25 mouse cellular contexts compared by ENCODE assay signal in the genomic region with DNA sequence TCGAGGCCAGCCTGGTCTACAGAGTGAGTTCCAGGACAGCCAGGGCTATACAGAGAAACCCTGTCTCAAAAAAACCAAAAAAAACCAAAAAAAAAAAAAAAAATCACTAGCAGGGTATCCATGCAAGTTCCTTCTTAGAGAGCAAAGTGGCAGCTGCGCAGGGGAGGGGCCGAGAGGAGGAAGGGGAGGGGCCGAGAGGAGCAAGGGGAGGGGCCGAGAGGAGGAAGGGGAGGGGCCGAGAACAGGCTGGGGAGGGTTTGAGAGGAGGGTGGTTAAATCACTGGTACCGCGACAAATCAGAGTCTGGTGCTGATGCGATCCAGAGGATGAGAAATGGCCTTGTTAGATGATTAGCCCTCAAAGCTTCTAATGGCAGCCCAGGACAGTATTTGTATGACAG. TPM values are rescaled to one million over a fixed set of nuclear protein-coding genes. Genes with fewer than 3 reads are reported as not detected.
"Had no signal": no experiment of that assay in that cellular context is flagged by ENCODE, and none has a peak within 500 bp of the region (broad histone marks: within the 10 kb centered on the region; RNA-seq: fewer than 3 reads in every experiment).

No protein-coding gene starts in this region.

- H3K9ac ChIP-seq: heart, embryonic 13.5 days; heart, embryonic 15.5 days; hindbrain, embryonic 13.5 days; hindbrain, embryonic 15.5 days; limb, embryonic 13.5 days; limb, embryonic 15.5 days; liver, embryonic 12.5 days; liver, embryonic 14.5 days had no signal

- H3K9me3 ChIP-seq: heart, embryonic 13.5 days; heart, embryonic 15.5 days; hindbrain, embryonic 13.5 days; hindbrain, embryonic 15.5 days; limb, embryonic 13.5 days; limb, embryonic 15.5 days; liver, embryonic 12.5 days had no signal

- H3K4me1 ChIP-seq: heart, embryonic 13.5 days; heart, embryonic 15.5 days; limb, embryonic 13.5 days; limb, embryonic 15.5 days; liver, embryonic 12.5 days had no signal

- ATAC-seq: hindbrain, postnatal 0 days; intestine, embryonic 16.5 days; liver, embryonic 12.5 days had no signal

- H3K27me3 ChIP-seq: heart, embryonic 13.5 days; heart, embryonic 15.5 days; hindbrain, embryonic 13.5 days; hindbrain, embryonic 15.5 days; limb, embryonic 13.5 days; limb, embryonic 15.5 days; liver, embryonic 12.5 days had no signal

- H3K4me3 ChIP-seq: heart, adult 2 months; heart, embryonic 13.5 days; heart, embryonic 15.5 days; hindbrain, embryonic 13.5 days; hindbrain, embryonic 15.5 days; layer of hippocampus, adult 2 months; limb, embryonic 13.5 days; limb, embryonic 15.5 days; liver, embryonic 12.5 days had no signal

- H3K27ac ChIP-seq: heart, adult 2 months; heart, embryonic 13.5 days; heart, embryonic 15.5 days; hindbrain, embryonic 13.5 days; hindbrain, embryonic 15.5 days; hindbrain, postnatal 0 days; layer of hippocampus, adult 2 months; limb, embryonic 13.5 days; limb, embryonic 15.5 days; liver, embryonic 12.5 days; liver, embryonic 14.5 days had no signal

- H3K36me3 ChIP-seq: heart, embryonic 13.5 days; heart, embryonic 15.5 days; hindbrain, embryonic 15.5 days; limb, embryonic 13.5 days; limb, embryonic 15.5 days; liver, embryonic 12.5 days had no signal

- DNase-seq: gastrocnemius, postnatal 14 days; gastrocnemius, postnatal 36 days; heart, adult 11 months; heart, adult 2 months; heart, postnatal 14 days; heart, postnatal 36 days; kidney, adult 18-20 months; kidney, adult 8-10 months; kidney, postnatal 25 days; kidney, postnatal 4 days; left cerebral cortex, postnatal 4 days had no signal

RNA-seq across cellular contexts. Expression of a gene that starts 43.2 kb away (rescaled TPM):
- total RNA-seq: hematopoietic stem cell, adult 5-6 weeks; liver, adult 2 months had no signal
- polyA plus RNA-seq: heart, postnatal 0 days; liver, adult 2 months; liver, embryonic 14.5 days had no signal
